Mouse (Mus musculus): ENCODE results near the gene Ptprt. TPM values are rescaled to one million over a fixed set of nuclear protein-coding genes. Genes with fewer than 3 reads are reported as not detected.

Gene Ptprt
- total RNA-seq, 2 experiments from 2014 or later = not detected

DNA sequence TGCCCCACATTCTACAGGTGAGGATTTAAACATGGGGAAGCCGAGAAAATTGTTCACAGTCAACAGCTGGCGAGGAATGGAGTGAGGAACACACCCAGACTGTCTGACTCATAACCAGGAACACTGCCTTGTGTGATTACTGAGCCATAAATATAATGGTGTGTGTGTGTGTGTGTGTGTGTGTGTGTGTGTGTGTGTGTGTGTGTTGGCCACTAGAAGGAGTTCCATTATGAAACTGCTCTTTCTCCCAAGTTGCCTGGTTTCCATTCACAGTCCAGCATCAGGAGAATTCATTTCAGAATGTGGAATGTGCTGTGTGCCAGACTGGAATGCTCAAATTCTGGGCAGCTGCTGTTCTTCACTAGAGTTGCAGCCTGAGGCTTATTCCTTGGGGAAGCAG, 1099.4 kb downstream of the Ptprt start:
- no peak for ATAC-seq (replicated peaks; ENCODE audit: poor library complexity)

DNA sequence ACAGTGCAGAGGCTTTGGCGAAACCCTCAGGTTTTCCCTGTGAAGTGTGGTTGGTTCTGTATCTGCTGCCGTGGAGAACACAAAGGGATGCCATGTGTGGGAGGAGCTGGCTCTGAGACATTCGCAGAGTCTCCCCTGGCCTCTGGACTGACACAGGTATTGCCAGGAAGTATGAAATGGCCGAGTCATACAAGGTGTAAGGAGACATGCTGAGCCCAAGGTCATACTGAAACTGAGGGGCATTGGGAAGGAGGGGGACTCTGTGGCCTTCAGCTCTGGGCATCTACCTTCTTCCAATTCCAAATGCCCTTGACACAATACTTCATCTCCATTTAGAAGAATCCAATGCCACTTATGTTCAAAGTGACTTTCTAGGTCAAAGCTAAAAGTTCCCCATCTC, 1103.1 kb downstream of the Ptprt start:
- no peak for ATAC-seq (replicated peaks; ENCODE audit: poor library complexity)

DNA sequence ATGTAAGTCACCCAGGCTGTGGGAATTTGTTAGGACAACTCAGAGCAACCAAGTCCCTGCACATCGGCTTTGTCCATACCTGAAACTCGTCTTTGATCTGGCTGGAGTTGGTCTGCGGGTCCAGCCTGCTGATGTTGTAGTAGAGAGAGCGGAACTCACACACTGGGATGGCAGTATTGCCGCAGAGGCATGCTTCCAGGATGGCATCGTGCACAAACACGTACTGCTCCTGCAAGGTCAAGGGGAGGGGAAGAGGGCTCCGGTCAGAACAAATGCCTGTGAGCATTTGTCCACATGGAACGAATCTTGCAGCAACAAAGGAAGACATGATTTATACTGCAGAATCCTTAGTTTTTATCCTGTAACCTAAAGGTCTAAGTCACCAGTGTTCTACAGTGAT, 1107.3 kb downstream of the Ptprt start:
- no peak for ATAC-seq (replicated peaks; ENCODE audit: poor library complexity)

DNA sequence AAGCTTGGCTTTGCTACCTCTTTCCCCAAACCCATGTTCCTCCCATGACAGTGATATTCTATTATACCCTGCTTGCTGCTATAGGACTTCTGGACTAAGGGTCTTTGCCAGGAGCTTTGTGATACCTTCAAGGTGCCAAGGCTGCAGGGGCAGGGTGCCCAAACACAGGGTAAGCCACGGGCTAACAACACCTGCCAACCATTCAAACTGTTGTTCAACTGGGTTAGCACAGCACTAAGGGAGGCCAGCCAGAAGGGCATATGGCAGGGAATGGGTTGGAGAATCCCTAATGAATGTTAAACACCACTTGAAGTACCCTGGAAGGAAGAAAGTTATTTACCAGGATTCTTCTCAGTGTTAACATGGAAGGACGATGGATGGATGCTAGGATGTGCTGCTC, 1108.9 kb downstream of the Ptprt start:
- ATAC-seq (replicated peaks; ENCODE audit: poor library complexity) = no peak

DNA sequence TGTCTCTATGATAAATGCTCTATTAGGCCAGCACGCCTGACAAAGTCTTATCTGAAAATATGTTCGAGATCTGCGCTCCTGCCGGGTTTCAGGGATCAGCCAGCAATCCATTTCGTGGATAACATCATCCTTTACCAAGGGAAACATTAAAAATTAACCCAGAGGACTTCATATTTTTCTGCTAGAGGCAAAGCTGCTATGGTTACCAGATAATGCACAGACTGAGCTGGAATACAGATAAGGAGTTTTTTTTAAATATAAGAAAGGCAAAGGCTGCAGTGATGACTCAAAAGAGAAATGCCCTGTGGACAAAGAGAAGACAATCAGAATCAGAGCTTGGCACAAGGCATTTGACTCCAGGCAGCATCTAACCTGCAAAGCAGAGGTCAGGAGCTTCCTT, 1111.4 kb downstream of the Ptprt start:
- no peak for ATAC-seq (replicated peaks; ENCODE audit: poor library complexity)

DNA sequence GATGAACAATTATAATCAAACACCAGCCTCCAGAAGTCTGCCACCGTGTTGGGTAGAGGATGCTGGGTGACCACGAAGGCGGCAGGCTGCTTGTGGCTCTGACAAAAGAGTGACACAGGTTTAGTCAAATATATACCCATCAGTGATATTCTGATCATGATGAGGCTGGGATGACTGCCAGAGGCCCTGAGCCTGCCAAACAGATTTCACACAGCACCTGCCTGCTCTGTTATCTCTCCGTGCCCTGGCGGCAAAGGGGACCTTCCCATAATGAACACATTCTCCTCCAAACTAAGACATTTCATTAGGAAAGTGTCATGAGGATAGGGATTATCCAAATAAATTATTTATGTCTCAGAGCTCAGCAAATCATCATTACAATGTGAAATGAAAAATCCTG, 1113.6 kb downstream of the Ptprt start:
- no peak for ATAC-seq (replicated peaks; ENCODE audit: poor library complexity)

DNA sequence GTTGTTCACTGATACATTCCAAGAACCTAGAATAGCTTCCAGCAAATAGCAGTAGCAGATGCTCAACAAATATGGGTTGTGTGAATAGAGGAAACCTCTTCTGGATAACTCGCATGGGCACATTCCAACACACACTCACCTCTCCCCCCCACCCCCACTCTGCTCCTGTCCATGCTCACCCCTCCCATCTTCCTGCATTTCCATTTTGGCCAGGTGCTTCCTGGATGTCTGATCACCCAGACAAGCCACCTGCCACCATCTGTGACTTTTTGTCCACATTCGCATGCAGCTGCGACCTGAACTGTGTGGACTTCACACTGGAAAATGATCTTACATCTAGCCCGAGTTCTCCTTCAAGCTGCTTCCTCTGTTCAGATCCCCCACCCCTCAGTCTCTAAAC, 1115.5 kb downstream of the Ptprt start:
- no peak for ATAC-seq (replicated peaks; ENCODE audit: poor library complexity)

DNA sequence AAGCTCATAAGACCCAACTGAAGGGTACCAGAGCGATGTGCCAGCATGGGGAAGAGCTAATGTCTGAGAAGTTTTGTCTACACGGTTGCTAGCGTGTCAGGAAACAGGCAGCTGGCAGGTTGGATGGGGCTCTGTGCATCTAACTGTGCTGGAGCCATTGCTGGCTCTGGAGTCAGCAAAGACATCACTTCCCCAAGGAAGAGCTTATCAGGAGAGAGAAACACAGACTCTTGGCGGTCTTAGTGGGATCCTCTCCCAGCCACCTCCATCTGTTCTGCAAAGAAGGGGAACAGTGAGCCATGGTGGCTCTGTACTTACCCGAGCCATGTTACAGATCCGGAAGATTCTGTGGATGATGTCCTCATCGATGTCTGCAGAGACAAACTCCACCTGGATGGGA, 1126.8 kb downstream of the Ptprt start:
- ATAC-seq (replicated peaks; ENCODE audit: poor library complexity) = no peak

DNA sequence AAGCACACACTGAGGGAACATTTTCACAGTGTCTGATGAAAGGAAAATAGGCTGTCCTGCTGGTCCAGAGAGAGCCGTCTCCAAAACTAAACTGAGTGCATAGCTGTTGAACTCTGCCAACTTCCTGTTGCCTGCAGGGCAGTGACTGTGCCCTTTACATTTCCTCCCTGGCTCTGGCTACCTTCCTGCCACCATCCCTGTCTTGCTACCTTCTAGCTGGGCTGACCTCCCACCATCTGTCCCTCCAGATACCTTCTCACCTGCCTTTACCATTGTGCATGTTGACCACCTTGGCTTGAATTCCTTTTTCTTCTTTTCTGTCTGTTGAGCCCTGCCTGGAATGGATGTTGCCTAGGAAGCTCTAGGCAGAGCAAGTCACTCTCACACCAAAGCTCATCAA, 1133.8 kb downstream of the Ptprt start:
- no peak for ATAC-seq (replicated peaks; ENCODE audit: poor library complexity)

DNA sequence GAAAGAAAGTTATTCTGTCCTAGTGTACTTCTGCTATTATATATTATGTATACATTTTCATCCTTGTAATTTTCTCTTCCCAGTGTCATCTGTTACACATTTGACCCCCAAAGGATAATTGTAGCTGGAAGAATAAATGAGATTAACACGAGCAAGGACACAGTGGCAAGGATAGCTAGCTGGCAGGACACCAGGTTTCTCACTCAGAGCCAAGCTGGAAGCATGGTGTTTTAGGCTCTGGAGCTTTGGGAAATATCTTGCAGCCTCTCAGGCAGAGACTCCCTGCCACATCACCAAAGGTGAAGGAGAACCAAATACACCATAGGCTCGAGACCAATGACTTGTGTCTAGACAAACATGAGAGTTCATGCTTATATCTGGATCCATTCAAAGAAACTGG, 1141.3 kb downstream of the Ptprt start:
- no peak for ATAC-seq (replicated peaks; ENCODE audit: poor library complexity)

DNA sequence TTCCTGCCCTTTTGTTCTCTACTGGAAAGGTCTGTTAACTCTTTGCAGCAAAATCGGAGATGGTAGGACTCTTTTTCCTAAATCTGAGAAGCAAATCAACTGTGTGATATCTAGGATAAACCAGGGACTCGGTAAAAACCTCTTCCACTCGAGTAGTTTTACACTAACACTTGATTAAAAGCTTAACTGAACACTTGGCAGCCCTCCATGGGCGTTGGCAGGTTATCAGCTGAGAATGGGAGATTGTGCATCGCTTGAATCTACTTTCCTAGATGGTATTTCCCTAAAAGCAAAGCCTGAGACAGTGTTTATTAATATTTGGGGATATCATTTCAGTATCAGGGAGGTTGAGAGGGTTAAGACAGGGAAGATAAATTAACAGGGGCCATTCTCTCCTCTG, 1144.0 kb downstream of the Ptprt start:
- no peak for ATAC-seq (replicated peaks; ENCODE audit: poor library complexity)

DNA sequence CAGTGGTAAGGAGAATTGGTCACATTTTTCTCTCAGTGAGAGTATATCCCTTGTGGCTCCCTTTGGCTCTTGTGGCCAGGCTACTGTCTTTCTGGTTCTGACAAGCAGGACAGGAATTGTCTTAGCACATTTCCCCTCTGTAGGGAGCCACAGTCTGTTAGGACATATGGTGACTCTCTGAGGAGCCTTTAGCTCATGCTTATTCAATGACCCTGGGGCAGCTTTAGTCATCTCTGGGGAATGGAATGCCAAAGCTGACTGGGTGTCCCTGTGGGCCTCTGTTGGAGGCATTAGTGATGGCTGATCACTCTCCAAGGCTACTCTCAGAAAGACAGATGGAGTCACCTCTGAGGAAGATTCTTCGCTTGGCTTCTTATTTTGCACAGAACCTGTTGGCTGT, 1147.7 kb downstream of the Ptprt start:
- no peak for ATAC-seq (replicated peaks; ENCODE audit: poor library complexity)

DNA sequence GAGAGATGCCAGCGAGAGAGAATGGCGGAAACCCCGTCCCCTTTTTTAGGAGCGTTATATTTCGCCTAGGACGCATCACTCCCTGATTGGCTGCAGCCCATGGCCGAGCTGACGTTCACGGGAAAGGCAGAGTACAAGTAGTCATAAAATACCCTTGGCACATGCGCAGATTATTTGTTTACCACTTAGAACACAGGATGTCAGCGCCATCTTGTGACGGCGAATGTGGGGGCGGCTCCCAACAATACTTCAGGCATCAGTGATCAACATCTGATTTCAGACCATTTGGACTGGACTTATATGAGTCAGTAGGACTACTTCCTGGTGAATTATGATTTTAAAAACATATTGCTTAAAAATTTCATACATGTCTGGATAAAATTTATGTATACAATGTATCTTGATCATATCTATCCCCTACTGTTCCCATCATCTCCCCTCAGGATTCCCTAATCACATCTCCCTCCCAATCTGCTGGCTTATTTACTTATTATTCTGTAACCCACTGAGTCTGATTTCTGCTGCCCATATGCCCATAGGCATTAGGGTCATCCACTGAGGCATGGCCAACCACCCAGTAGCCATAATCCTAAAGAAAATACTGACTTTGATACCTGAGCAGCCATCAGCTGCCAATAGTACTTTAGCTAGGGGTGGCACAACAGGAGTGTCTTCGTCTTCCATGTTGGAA, 1148.9 kb downstream of the Ptprt start:
- peak; percentile 81 for ATAC-seq (replicated peaks; ENCODE audit: poor library complexity)

DNA sequence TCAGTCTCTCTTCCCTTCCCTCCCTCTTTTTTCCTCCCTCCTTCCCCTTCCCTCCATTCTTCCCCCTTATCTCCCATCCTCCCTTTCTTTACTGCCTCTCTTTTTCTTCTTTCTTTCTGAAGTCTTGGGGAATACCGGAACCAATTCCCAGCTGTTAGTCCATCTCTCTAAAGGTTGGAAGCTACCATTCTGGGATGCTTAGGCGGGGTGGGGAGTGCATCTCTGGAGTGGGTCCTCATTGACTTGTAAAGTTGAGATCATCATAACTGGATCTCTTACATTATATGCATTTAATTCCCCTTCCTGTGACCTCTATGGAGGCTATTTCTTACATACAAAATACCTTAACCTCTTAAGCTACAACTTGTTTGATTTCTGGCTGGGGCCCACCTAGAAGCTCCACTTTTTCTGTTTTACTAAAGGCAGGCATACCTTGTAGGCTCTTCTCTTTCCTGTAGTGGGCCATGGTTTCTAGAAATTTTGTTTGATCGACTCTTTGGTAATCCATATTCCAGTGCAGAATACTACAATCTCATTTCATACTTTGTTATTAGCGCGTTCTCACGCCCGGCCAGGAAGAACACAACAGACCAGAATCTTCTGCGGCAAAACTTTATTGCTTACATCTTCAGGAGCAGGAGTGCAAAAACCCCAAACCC, 1149.7 kb downstream of the Ptprt start:
- ATAC-seq (replicated peaks; ENCODE audit: poor library complexity) = peak; percentile 43

DNA sequence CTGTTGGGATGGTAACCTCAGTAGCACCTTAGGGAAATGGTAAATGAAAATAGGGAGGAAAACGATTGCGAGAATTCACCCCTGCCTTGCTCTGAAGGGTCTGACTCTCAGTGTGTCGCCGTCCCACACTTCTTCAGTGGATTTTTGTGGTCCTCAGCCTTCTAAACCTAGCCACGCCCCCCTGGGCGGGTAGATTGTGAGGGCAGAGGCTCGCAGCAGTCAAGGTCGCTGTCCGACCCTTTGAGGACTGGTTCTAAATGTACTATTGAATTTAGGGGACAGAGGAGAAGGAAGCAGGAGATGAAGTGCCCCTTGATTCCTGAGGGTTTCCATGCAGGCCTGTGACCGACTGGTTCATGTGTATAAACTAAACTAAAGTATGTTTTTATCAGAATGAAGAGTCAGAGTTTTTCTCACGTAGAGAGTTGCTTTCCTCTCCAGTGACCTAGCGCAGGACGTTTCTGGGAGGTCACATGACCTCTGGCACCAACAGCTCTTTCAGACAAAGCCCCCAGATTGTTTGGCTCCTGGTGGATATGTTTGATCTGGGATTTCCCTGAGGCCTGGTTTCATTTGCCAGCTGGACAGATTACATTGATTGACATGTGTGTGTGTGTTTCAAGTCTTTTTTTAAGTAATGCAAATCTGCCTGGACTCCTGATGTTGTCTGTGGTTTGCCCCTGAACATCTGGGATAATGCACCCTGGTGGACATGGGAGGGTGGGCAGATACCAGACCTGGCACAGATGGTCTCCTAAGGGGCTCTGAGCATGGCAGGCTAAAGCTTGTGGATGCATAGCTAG, 1161.6 kb downstream of the Ptprt start:
- ATAC-seq (replicated peaks; ENCODE audit: poor library complexity) = no peak

DNA sequence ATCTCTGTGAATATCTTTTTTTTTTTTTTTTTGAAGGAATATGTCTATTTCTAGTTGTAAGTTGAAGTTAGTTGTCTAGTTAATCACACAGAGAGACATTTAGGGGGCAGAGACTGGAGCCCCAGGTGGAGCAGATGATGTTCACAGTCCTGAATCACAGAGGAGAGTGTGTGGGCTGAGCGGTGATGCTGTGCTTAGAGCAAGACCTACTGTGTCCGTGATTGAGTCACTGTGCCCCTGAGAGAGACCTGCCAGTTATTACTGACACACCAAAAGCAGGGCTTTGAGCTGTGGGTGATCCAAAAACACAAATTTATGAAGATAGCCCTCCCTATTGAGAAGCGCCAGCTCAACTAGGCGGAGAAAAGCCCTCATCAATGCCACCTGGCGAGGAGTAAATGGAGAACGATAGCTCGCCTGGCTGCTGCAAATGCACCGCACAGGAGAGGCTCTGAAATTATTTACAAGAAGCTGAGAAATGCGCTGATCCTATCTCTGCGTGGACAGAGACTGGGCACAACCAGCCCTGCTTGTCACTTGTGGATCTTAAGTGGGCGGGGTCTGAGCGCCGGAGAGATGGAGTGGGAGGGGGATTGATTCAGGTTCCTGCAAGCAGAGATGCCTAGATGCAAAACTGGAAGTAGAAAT, 1162.4 kb downstream of the Ptprt start:
- ATAC-seq (replicated peaks; ENCODE audit: poor library complexity) = no peak

DNA sequence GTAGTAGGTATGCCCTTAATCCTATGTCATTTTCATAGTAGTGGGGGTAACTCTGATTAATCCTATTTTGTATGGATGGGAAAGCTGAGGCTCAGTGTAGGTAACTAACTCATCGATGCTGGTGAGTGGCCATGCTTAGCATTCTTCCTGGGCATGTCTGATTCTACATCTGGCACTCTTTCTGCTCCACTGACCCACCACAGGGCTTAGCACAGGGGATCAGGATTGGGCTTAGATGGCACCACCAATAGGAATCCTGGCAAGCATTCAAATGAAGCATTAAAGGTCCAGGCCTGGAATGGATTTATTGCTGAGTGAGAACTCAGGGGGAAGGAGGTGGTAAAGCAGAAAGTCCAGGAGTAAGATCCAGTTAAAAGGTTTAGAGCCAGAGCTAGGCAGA, 1179.2 kb downstream of the Ptprt start:
- no peak for ATAC-seq (replicated peaks; ENCODE audit: poor library complexity)

DNA sequence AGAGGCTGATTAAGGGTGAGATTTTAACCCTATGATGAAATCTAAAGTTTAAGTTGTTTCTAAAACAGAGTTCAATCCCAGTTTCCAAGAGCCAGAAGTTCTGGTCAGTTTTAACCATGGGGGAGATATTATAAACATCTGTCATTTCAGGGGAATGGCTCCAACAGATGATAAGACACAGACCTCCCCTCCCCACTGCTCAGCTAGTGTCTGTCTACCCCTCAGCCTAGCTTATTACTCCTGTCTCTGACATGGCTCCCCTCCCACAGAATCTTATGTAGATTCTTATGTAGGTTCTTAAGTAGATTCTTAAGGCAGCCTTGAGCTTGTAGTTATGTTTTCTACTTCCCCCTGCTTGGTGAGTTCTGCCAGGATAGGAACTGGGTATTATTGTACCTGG, 1180.5 kb downstream of the Ptprt start:
- ATAC-seq (replicated peaks; ENCODE audit: poor library complexity) = no peak

All from megakaryocyte progenitor cell, adult 5-6 weeks (primary cell).